Mouse (Mus musculus) bone marrow, adult 2 months (tissue): ENCODE data around the gene Tas2r144. TPM values are rescaled to one million over a fixed set of nuclear protein-coding genes. Genes with fewer than 3 reads are reported as not detected.

Experiments used
- H3K27ac ChIP-seq: fragments of 200-500 bp; 2 replicates; pipeline ENCODE4 v1.5.1; 2012; ENCODE audit warnings: low read depth, mild to moderate bottlenecking, control low read depth, inconsistent platforms, low read length; ENCODE audit not compliant: control insufficient read depth, poor library complexity, insufficient read depth
- H3K4me1 ChIP-seq: fragments of 200-500 bp; 2 replicates; pipeline ENCODE4 v1.6.1; 2011; ENCODE audit warnings: low read length; ENCODE audit not compliant: control insufficient read depth, insufficient read depth
- H3K4me3 ChIP-seq: fragments of 200-500 bp; replicated peaks from 2 replicates; pipeline ENCODE3; 2011; ENCODE audit warnings: mild to moderate bottlenecking, low read depth, low read length, control low read depth; ENCODE audit not compliant: control insufficient read depth
- CTCF ChIP-seq: fragments of 200-500 bp; IDR thresholded peaks from 2 replicates; pipeline ENCODE4 v1.5.1; 2011; ENCODE audit warnings: low read length, control low read depth; ENCODE audit not compliant: control insufficient read depth, insufficient read depth
- POLR2A ChIP-seq: fragments of 200-500 bp; IDR thresholded peaks from 2 replicates; pipeline ENCODE4 v1.6.1; 2011; ENCODE audit warnings: low read depth, mild to moderate bottlenecking, control low read depth, low read length, borderline replicate concordance; ENCODE audit not compliant: control insufficient read depth
- WGBS: fragments of 180-500 bp; shearing (Covaris S2); methylation state at CpG from one replicate; pipeline ENCODE4 v1.1.7; 2018; 5-methylcytosine and 5-hydroxymethylcytosine counted together
- polyA plus RNA-seq: library from polyadenylated mRNA; stranded (reverse); fragments of >200 nt; gene quantifications from 2 replicates; pipeline ENCODE4 v1.2.4, GENCODE M21; 2011; ENCODE audit warnings: low replicate concordance; ENCODE audit not compliant: missing spikeins, insufficient read depth, insufficient read length

Gene Tas2r144
- polyA plus RNA-seq, 1 experiment = not detected

- Histone ChIP-seq H3K4me1 (no peaks in the 10 kb centered on the region), H3K27ac (no peak overlapping the region), H3K4me3 (no peak overlapping the region)
- TF ChIP-seq POLR2A = no peak
- no peak for TF ChIP-seq CTCF
- 78% methylated on average over 4 of the region's 4 CpGs for WGBS
Observed at GRCm38 (mm10) chr6:42229610-42230009, 14.5 kb downstream of the Tas2r144 start.

GRCm38 (mm10) chr6:42231191-42231590 is 16.1 kb downstream of the Tas2r144 start:
- H3K4me1 ChIP-seq = no peaks in the 10 kb centered on the region
- 91% methylated on average over 3 of the region's 3 CpGs for WGBS
- no peak overlapping the region for H3K4me3 ChIP-seq
- no peak overlapping the region for H3K27ac ChIP-seq
- TF ChIP-seq POLR2A (no peak), CTCF (no peak)

- no peak overlapping the region for H3K4me3 ChIP-seq
- no peaks in the 10 kb centered on the region for H3K4me1 ChIP-seq
- TF ChIP-seq POLR2A (no peak), CTCF (no peak)
- no peak overlapping the region for H3K27ac ChIP-seq
- 81% methylated on average over 6 of the region's 6 CpGs for WGBS
Observed at GRCm38 (mm10) chr6:42237276-42237805, 22.2 kb downstream of the Tas2r144 start.

GRCm38 (mm10) chr6:42241311-42242045 is 26.4 kb downstream of the Tas2r144 start:
- Histone ChIP-seq H3K4me1 (no peaks in the 10 kb centered on the region), H3K4me3 (no peak overlapping the region), H3K27ac (no peak overlapping the region)
- TF ChIP-seq CTCF = no peak
- TF ChIP-seq POLR2A = no peak
- 83% methylated on average over 6 of the region's 6 CpGs for WGBS

- H3K4me3 ChIP-seq = peak within 1 kb of the TSS; percentile 60
- H3K27ac ChIP-seq = no peak within 1 kb of the TSS
- TF ChIP-seq POLR2A (no peak), CTCF (no peak)
- 3% methylated on average over 28 of the region's 28 CpGs for WGBS
- H3K4me1 ChIP-seq = no peaks in the 10 kb centered on the region
Observed at GRCm38 (mm10) chr6:42245711-42246353, 30.7 kb downstream of the Tas2r144 start, which contains the start of gene Gstk1. Gstk1 (plus strand) TSS chr6:42245935.

- 71% methylated on average over 8 of the region's 8 CpGs for WGBS
- H3K4me1 ChIP-seq = no peaks in the 10 kb centered on the region
- TF ChIP-seq POLR2A (no peak), CTCF (no peak)
- no peak overlapping the region for H3K27ac ChIP-seq
- no peak overlapping the region for H3K4me3 ChIP-seq
Observed at GRCm38 (mm10) chr6:42247173-42247572, 32.0 kb downstream of the Tas2r144 start.

- TF ChIP-seq CTCF (no peak), POLR2A (no peak)
- Histone ChIP-seq H3K4me1 (no peaks in the 10 kb centered on the region), H3K4me3 (no peak overlapping the region), H3K27ac (no peak overlapping the region)
- 100% methylated on average over 1 of the region's 1 CpGs for WGBS
Observed at GRCm38 (mm10) chr6:42247981-42248380, 32.9 kb downstream of the Tas2r144 start.

GRCm38 (mm10) chr6:42251791-42252190 is 36.7 kb downstream of the Tas2r144 start:
- WGBS = 82% methylated on average over 4 of the region's 4 CpGs
- no peak overlapping the region for H3K27ac ChIP-seq
- H3K4me1 ChIP-seq = no peaks in the 10 kb centered on the region
- TF ChIP-seq CTCF = no peak
- TF ChIP-seq POLR2A = no peak
- no peak overlapping the region for H3K4me3 ChIP-seq
